Mouse (Mus musculus): ENCODE results near the gene Mettl6. TPM values are rescaled to one million over a fixed set of nuclear protein-coding genes. Genes with fewer than 3 reads are reported as not detected.
A peak's percentile ranks its signal among the peaks of the same experiment; 100 is the strongest.

Mettl6 gene
- polyA plus RNA-seq, 1 experiment: 0.26 TPM

DNA sequence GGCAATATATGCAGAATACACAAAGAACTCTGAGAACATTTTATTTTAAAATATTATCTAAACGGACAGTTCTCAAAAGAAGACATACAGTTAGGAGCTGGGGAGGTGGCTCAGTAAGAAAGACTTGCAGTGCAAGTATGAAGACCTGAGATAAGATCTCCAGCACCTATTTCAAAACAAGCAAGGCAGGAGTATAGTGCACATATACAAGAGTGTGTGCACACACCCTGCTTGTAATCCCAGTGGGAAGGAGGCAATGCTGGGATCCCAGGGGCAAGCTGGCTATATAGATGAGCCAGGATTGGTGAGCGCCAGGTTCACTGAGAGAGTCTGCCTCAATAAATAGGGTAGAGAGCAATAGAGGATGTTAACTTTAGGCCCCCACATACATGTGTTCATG lies 21.1 kb upstream of the Mettl6 start:
- H3K4me1 ChIP-seq (ENCODE audit: control insufficient read depth): no peaks in the 10 kb centered on the region
- H3K27me3 ChIP-seq (ENCODE audit: control insufficient read depth): no peaks in the 10 kb centered on the region
- H3K4me3 ChIP-seq (replicated peaks): no peak overlapping the region
- no peaks in the 10 kb centered on the region for H3K9me3 ChIP-seq (ENCODE audit: control insufficient read depth, low read length)
- H3K36me3 ChIP-seq (ENCODE audit: control insufficient read depth): peaks cover 12% of the 10 kb centered on the region
- TF ChIP-seq TAL1 (IDR thresholded peaks at IDR 0.05; ENCODE audit: low read length): no peak
- TF ChIP-seq GATA1 (IDR thresholded peaks at IDR 0.05; ENCODE audit: low read length): no peak

DNA sequence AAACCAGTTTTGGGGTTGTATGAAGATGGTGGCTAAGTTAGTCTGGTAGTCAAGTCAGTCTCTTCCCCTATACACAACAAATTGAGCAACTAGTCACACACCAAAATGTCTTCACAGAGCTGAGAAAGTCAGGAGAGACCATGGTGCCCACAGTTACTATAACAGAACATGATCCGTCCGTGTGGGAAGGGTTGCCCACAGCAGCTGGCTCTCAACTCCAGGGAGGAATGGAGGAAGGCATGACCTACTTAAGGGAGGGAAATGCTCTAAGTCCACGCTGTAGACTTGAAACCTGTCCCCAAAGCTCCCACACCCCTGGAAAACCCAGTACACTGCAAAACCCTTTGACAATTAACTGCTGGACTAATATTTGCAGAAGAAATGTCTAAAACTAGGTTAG lies 15.5 kb upstream of the Mettl6 start:
- Histone ChIP-seq H3K9me3 (ENCODE audit: control insufficient read depth, low read length) (no peaks in the 10 kb centered on the region), H3K4me3 (replicated peaks) (no peak overlapping the region), H3K4me1 (ENCODE audit: control insufficient read depth) (no peaks in the 10 kb centered on the region), H3K27me3 (ENCODE audit: control insufficient read depth) (no peaks in the 10 kb centered on the region), H3K36me3 (ENCODE audit: control insufficient read depth) (peaks cover 66% of the 10 kb centered on the region)
- TF ChIP-seq TAL1 (IDR thresholded peaks at IDR 0.05; ENCODE audit: low read length) (no peak), GATA1 (IDR thresholded peaks at IDR 0.05; ENCODE audit: low read length) (no peak)

DNA sequence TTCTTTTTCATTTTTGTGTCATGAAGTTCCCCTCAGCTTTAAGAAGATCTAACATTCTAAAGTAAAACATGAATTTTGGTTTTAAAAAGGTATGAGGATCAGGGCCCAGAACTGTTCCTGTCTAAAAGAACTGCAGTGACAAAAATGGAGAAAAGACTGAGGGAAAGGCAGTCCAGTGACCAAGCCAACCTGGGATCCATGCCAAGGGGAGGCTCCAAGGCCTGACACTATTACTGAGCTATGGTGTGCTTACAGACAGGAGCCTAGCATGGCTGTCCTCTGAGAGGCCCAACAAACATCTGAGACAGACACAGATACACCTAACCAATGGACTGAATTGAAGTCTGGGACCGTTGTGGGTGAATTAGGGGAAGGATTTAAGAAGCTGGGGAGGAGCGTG lies 15.1 kb upstream of the Mettl6 start:
- Histone ChIP-seq H3K4me1 (ENCODE audit: control insufficient read depth) (no peaks in the 10 kb centered on the region), H3K4me3 (replicated peaks) (no peak overlapping the region), H3K9me3 (ENCODE audit: control insufficient read depth, low read length) (no peaks in the 10 kb centered on the region), H3K36me3 (ENCODE audit: control insufficient read depth) (peaks cover 70% of the 10 kb centered on the region), H3K27me3 (ENCODE audit: control insufficient read depth) (no peaks in the 10 kb centered on the region)
- no peak for TF ChIP-seq GATA1 (IDR thresholded peaks at IDR 0.05; ENCODE audit: low read length)
- no peak for TF ChIP-seq TAL1 (IDR thresholded peaks at IDR 0.05; ENCODE audit: low read length)

DNA sequence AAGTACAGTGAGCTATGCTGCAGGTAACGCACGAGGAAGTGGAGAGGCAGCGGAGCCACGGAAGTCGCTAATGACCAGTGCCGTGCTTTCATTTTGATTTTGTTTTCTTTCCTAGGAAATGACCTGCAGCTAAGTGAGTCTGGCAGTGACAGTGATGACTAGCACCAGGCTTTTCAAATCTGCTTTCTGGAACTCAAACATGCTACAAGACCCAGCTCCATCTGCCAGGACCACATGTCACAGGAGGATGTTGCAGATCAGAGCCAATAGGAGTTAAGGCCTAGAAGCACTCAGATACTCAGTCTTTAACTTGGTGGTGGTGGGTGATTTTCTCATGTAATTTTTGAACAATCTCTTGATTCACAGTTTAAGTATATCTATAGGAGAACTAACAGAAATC lies 11.6 kb upstream of the Mettl6 start:
- Histone ChIP-seq H3K27me3 (ENCODE audit: control insufficient read depth) (no peaks in the 10 kb centered on the region), H3K4me1 (ENCODE audit: control insufficient read depth) (peaks cover 2% of the 10 kb centered on the region; the same call in 1 of the 2 replicates), H3K4me3 (replicated peaks) (no peak overlapping the region), H3K36me3 (ENCODE audit: control insufficient read depth) (peaks cover 95% of the 10 kb centered on the region), H3K9me3 (ENCODE audit: control insufficient read depth, low read length) (no peaks in the 10 kb centered on the region)
- TF ChIP-seq TAL1 (IDR thresholded peaks at IDR 0.05; ENCODE audit: low read length) (no peak), GATA1 (IDR thresholded peaks at IDR 0.05; ENCODE audit: low read length) (no peak)

DNA sequence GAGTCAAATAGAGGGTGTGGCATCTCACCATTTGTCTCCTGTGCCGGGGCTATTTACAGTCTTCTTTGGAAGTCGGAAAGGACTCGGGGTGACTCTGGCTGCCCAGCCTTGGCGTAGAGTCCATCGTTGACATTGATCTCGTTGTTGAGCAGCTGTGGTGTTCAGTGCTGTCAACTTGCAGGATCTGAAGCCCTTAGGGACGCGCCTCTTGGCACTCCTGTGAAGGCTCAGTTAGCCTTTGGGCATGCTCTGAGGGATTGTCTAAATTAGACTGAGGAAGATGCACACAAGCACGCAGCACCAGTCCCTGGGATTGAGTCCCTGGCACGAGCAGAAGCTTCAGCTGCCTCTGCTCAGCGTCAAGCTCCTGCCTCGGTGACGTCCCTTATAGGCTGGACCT lies 8.6 kb upstream of the Mettl6 start:
- TF ChIP-seq GATA1 (IDR thresholded peaks at IDR 0.05; ENCODE audit: low read length): no peak
- no peaks in the 10 kb centered on the region for H3K27me3 ChIP-seq (ENCODE audit: control insufficient read depth)
- H3K4me3 ChIP-seq (replicated peaks): no peak overlapping the region
- H3K36me3 ChIP-seq (ENCODE audit: control insufficient read depth): peaks cover 100% of the 10 kb centered on the region
- peaks cover 6% of the 10 kb centered on the region for H3K4me1 ChIP-seq (ENCODE audit: control insufficient read depth)
- no peaks in the 10 kb centered on the region for H3K9me3 ChIP-seq (ENCODE audit: control insufficient read depth, low read length)

DNA sequence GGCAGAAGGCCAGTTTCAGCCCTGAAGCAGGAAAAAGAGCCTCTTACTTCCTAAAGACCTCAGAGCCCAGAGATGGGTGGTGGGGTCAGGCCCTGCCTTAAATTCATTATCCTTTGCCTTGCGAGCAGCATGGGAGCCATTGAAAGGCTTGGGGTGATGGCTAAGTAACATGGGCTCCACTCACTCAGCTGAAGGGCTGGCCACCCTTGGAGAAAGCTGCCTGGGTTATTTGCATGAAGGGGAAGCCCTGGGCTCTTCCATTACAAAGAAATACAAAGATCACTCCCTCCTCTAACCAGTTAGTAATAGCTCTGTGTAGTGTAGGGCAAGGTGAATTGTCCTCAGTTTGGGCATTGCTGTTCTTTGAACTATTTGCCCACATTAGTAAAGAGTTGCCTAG lies 4.7 kb upstream of the Mettl6 start:
- Histone ChIP-seq H3K36me3 (ENCODE audit: control insufficient read depth) (peaks cover 79% of the 10 kb centered on the region), H3K4me1 (ENCODE audit: control insufficient read depth) (peaks cover 34% of the 10 kb centered on the region), H3K4me3 (replicated peaks) (no peak overlapping the region), H3K9me3 (ENCODE audit: control insufficient read depth, low read length) (no peaks in the 10 kb centered on the region), H3K27me3 (ENCODE audit: control insufficient read depth) (no peaks in the 10 kb centered on the region)
- TF ChIP-seq TAL1 (IDR thresholded peaks at IDR 0.05; ENCODE audit: low read length) (no peak), GATA1 (IDR thresholded peaks at IDR 0.05; ENCODE audit: low read length) (no peak)

DNA sequence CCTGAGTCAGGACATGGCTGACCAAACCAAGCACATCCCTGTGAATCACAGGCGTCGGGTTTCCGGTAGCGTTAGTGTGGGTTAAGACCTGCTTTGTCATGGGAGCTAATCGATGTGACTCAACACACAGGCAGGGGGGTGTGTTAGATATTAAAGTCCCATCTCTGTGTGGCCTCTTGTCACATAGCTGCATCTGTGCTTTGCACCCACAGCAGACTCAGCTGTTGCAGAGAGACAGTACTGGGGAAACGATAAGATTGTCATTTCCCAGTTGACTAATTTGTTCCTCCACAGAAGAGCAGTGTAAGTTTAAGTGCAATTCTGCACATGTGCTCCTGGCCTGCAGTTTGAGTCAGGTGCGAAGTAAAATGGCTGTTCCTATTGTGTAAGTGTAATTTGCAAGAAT lies 1.4 kb upstream of the Mettl6 start:
- no peaks in the 10 kb centered on the region for H3K9me3 ChIP-seq (ENCODE audit: control insufficient read depth, low read length)
- peaks cover 55% of the 10 kb centered on the region for H3K4me1 ChIP-seq (ENCODE audit: control insufficient read depth)
- peak overlapping the region; percentile 70 for H3K4me3 ChIP-seq (replicated peaks)
- TF ChIP-seq TAL1 (IDR thresholded peaks at IDR 0.05; ENCODE audit: low read length) (peak; percentile 88), GATA1 (IDR thresholded peaks at IDR 0.05; ENCODE audit: low read length) (peak; percentile 92)
- peaks cover 70% of the 10 kb centered on the region for H3K36me3 ChIP-seq (ENCODE audit: control insufficient read depth)
- no peaks in the 10 kb centered on the region for H3K27me3 ChIP-seq (ENCODE audit: control insufficient read depth)

DNA sequence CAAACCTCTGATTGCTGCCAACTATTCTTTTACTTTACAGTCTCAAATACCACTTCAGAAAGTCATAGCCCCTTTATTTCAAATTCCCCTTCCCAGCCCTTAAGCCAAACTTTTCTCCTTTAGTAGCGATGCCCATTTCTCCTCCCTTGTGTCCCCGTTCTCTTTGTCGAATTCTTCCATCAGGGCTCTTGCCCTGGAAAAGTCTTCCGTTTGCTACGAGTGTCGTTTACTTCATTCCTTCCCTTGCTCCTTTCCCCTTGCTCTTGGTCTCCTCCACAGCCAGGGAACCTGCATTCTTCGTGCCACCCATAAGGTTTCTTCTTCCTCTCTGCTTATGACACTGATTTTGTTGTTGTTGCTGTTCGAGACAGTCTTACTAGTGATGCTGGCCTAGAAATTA lies 698 bp upstream of the Mettl6 start:
- TF ChIP-seq GATA1 (IDR thresholded peaks at IDR 0.05; ENCODE audit: low read length) (no peak), TAL1 (IDR thresholded peaks at IDR 0.05; ENCODE audit: low read length) (no peak)
- Histone ChIP-seq H3K4me3 (replicated peaks) (peak overlapping the region; percentile 70), H3K27me3 (ENCODE audit: control insufficient read depth) (no peaks in the 10 kb centered on the region), H3K36me3 (ENCODE audit: control insufficient read depth) (peaks cover 70% of the 10 kb centered on the region), H3K9me3 (ENCODE audit: control insufficient read depth, low read length) (no peaks in the 10 kb centered on the region), H3K4me1 (ENCODE audit: control insufficient read depth) (peaks cover 55% of the 10 kb centered on the region)

DNA sequence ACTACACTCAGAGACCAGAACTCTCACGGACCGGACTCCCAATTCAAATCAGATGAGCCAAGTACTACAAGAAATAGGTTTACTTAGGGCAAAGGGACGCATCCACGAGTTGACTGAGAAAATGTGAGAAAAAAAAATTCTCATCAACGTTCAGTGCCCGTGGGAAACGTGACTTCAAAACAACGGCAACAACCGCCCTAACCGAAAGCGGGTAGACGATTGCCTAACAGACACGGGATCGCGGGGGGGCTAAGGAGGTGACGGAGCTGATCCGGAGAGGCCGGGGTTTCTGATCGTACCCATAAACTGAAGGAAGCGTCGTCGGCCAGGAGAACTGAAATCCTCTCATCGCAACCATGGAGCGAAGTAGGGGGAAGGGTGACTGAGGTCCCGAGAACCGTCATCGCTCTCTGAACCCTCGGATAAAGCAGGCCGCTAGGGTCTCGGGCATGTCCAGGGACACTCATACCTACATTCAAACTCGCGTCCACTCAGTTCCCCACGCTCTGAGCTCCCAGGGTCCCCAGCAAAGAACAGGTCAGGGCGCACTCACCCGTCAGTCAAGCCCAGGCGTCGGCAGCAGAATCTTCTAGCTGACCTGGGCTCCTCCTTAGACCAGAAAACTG lies 378 bp downstream of the Mettl6 start, which contains the start of gene Eaf1:
Gene Eaf1 (plus strand): TSS at position 51 of the 626 bp plus-strand sequence.
- Histone ChIP-seq H3K4me1 (ENCODE audit: control insufficient read depth) (peaks cover 53% of the 10 kb centered on the region), H3K9me3 (ENCODE audit: control insufficient read depth, low read length) (no peaks in the 10 kb centered on the region), H3K27me3 (ENCODE audit: control insufficient read depth) (no peaks in the 10 kb centered on the region), H3K36me3 (ENCODE audit: control insufficient read depth) (peaks cover 68% of the 10 kb centered on the region), H3K4me3 (replicated peaks) (peak within 1 kb of the TSS; percentile 70)
- TF ChIP-seq TAL1 (IDR thresholded peaks at IDR 0.05; ENCODE audit: low read length) (no peak), GATA1 (IDR thresholded peaks at IDR 0.05; ENCODE audit: low read length) (no peak)

DNA sequence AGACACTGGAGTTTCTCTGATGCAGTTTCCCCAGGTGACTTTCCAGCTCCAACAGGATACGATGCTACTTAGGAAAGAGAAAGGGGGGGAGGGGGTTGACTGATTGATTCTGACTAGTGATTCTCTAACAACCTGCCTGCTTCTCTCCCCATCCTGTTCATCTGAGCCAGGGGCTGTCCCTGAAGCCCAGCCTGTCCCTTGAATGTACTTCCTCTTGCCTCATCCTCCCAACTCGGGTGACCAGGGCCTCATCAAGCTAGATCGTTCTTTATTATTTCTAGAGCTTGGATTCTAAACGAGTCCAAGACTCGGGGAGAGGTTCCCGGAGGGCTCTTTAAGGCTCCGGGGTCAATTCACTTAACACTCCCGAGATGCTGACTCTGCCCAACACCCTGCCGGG lies 939 bp downstream of the Mettl6 start:
- Histone ChIP-seq H3K9me3 (ENCODE audit: control insufficient read depth, low read length) (no peaks in the 10 kb centered on the region), H3K4me3 (replicated peaks) (peak overlapping the region; percentile 70), H3K4me1 (ENCODE audit: control insufficient read depth) (peaks cover 53% of the 10 kb centered on the region), H3K27me3 (ENCODE audit: control insufficient read depth) (no peaks in the 10 kb centered on the region), H3K36me3 (ENCODE audit: control insufficient read depth) (peaks cover 68% of the 10 kb centered on the region)
- TF ChIP-seq GATA1 (IDR thresholded peaks at IDR 0.05; ENCODE audit: low read length) (no peak), TAL1 (IDR thresholded peaks at IDR 0.05; ENCODE audit: low read length) (no peak)
